Mouse (Mus musculus): Measurements from ENCODE around the gene Dll4. TPM values are rescaled to one million over a fixed set of nuclear protein-coding genes. Genes with fewer than 3 reads are reported as not detected.

Dll4 gene
- polyA plus RNA-seq, 1 experiment from 2014 or later = 8.4 TPM

DNA sequence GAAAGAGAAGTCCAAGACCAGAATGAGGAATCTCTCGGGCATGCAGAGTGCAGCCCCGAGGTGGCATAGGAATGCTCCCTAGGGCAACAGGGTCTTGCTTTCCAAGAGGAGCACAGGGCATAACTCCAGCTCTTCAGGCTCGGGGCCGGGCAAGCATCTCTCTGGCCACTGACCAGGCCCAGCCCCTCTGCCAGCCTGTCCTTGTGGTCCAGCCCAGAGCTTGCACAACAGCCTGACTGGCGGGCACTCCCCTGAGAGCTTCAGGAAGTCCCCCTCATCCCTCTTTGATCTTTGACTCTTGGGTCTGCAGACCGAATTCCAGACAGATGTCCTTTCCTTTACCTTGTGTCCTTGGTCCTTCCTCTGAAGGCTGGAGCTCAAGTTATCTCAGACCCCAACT lies 22.7 kb upstream of the Dll4 start:
- no peak overlapping the region for H3K27ac ChIP-seq (ENCODE audit: low read length)
- ATAC-seq = no peak
- WGBS = 73% methylated on average over 6 of the region's 6 CpGs
- H3K36me3 ChIP-seq (ENCODE audit: control insufficient read depth, insufficient read depth, low read length) = 0 out of 2 replicates have a peak, but pooled peaks cover 6% of the 10 kb centered on the region
- H3K9ac ChIP-seq (ENCODE audit: low read depth, low read length) = no peak overlapping the region
- peaks cover 37% of the 10 kb centered on the region for H3K4me1 ChIP-seq (ENCODE audit: control insufficient read depth, insufficient read depth, low read length)
- H3K4me3 ChIP-seq (ENCODE audit: low read length) = no peak overlapping the region
- H3K4me2 ChIP-seq (ENCODE audit: low read depth, low read length) = no peak overlapping the region
- H3K27me3 ChIP-seq (replicated peaks; ENCODE audit: control insufficient read depth, insufficient read depth, low read length) = no peaks in the 10 kb centered on the region
- no peaks in the 10 kb centered on the region for H3K9me3 ChIP-seq (ENCODE audit: control insufficient read depth, low read length)

- Histone ChIP-seq H3K36me3 (ENCODE audit: control insufficient read depth, insufficient read depth, low read length) (0 out of 2 replicates have a peak, but pooled peaks cover 2% of the 10 kb centered on the region), H3K9ac (ENCODE audit: low read depth, low read length) (no peak overlapping the region), H3K27me3 (replicated peaks; ENCODE audit: control insufficient read depth, insufficient read depth, low read length) (no peaks in the 10 kb centered on the region), H3K27ac (ENCODE audit: low read length) (no peak overlapping the region), H3K4me1 (ENCODE audit: control insufficient read depth, insufficient read depth, low read length) (peaks cover 31% of the 10 kb centered on the region), H3K9me3 (ENCODE audit: control insufficient read depth, low read length) (no peaks in the 10 kb centered on the region), H3K4me3 (ENCODE audit: low read length) (no peak overlapping the region), H3K4me2 (ENCODE audit: low read depth, low read length) (no peak overlapping the region)
- WGBS = 42% methylated on average over 3 of the region's 3 CpGs
- no peak for ATAC-seq
These were observed 21.2 kb upstream of the Dll4 start for GRCm38 (mm10) chr2:119304391-119304790.

GRCm38 (mm10) chr2:119304798-119305208 lies 20.8 kb upstream of the Dll4 start:
- Histone ChIP-seq H3K36me3 (ENCODE audit: control insufficient read depth, insufficient read depth, low read length) (0 out of 2 replicates have a peak, but pooled peaks cover 2% of the 10 kb centered on the region), H3K27ac (ENCODE audit: low read length) (peak overlapping the region; percentile 38; the same call in 1 of the 2 replicates), H3K4me1 (ENCODE audit: control insufficient read depth, insufficient read depth, low read length) (peaks cover 30% of the 10 kb centered on the region), H3K9ac (ENCODE audit: low read depth, low read length) (no peak overlapping the region), H3K4me3 (ENCODE audit: low read length) (no peak overlapping the region), H3K4me2 (ENCODE audit: low read depth, low read length) (no peak overlapping the region), H3K9me3 (ENCODE audit: control insufficient read depth, low read length) (no peaks in the 10 kb centered on the region), H3K27me3 (replicated peaks; ENCODE audit: control insufficient read depth, insufficient read depth, low read length) (no peaks in the 10 kb centered on the region)
- 25% methylated on average over 3 of the region's 3 CpGs for WGBS
- peak; percentile 54 for ATAC-seq

- no peak for ATAC-seq
These were observed 14.0 kb upstream of the Dll4 start for GRCm38 (mm10) chr2:119311544-119311943.

GRCm38 (mm10) chr2:119312380-119312958 lies 13.1 kb upstream of the Dll4 start:
- H3K27ac ChIP-seq (ENCODE audit: low read length) = no peak overlapping the region
- WGBS = 56% methylated on average over 2 of the region's 2 CpGs
- 0 out of 2 replicates have a peak, but pooled peaks cover 6% of the 10 kb centered on the region for H3K4me1 ChIP-seq (ENCODE audit: control insufficient read depth, insufficient read depth, low read length)
- no peaks in the 10 kb centered on the region for H3K36me3 ChIP-seq (ENCODE audit: control insufficient read depth, insufficient read depth, low read length)
- no peaks in the 10 kb centered on the region for H3K9me3 ChIP-seq (ENCODE audit: control insufficient read depth, low read length)
- no peak overlapping the region for H3K4me2 ChIP-seq (ENCODE audit: low read depth, low read length)
- H3K9ac ChIP-seq (ENCODE audit: low read depth, low read length) = no peak overlapping the region
- no peak for ATAC-seq
- H3K27me3 ChIP-seq (replicated peaks; ENCODE audit: control insufficient read depth, insufficient read depth, low read length) = no peaks in the 10 kb centered on the region; the same call in 1 of the 2 replicates
- H3K4me3 ChIP-seq (ENCODE audit: low read length) = no peak overlapping the region

More at GRCm38 (mm10) chr2:119311544-119311943, 14.0 kb upstream of the Dll4 start:
- H3K27ac ChIP-seq (ENCODE audit: low read length) = no peak overlapping the region
- 41% methylated on average over 12 of the region's 12 CpGs for WGBS
- no peak overlapping the region for H3K4me2 ChIP-seq (ENCODE audit: low read depth, low read length)
- H3K9ac ChIP-seq (ENCODE audit: low read depth, low read length) = no peak overlapping the region
- no peaks in the 10 kb centered on the region for H3K9me3 ChIP-seq (ENCODE audit: control insufficient read depth, low read length)
- H3K4me3 ChIP-seq (ENCODE audit: low read length) = no peak overlapping the region
- H3K27me3 ChIP-seq (replicated peaks; ENCODE audit: control insufficient read depth, insufficient read depth, low read length) = no peaks in the 10 kb centered on the region; the same call in 1 of the 2 replicates
- H3K36me3 ChIP-seq (ENCODE audit: control insufficient read depth, insufficient read depth, low read length) = no peaks in the 10 kb centered on the region
- 0 out of 2 replicates have a peak, but pooled peaks cover 6% of the 10 kb centered on the region for H3K4me1 ChIP-seq (ENCODE audit: control insufficient read depth, insufficient read depth, low read length)

- Histone ChIP-seq H3K27me3 (replicated peaks; ENCODE audit: control insufficient read depth, insufficient read depth, low read length) (no peaks in the 10 kb centered on the region; the same call in 1 of the 2 replicates), H3K4me3 (ENCODE audit: low read length) (no peak overlapping the region), H3K9me3 (ENCODE audit: control insufficient read depth, low read length) (no peaks in the 10 kb centered on the region), H3K36me3 (ENCODE audit: control insufficient read depth, insufficient read depth, low read length) (no peaks in the 10 kb centered on the region), H3K4me2 (ENCODE audit: low read depth, low read length) (no peak overlapping the region), H3K4me1 (ENCODE audit: control insufficient read depth, insufficient read depth, low read length) (peaks cover 10% of the 10 kb centered on the region; the same call in 1 of the 2 replicates), H3K27ac (ENCODE audit: low read length) (0 out of 2 replicates have a peak overlapping the region, but pooled peaks have one; percentile 25), H3K9ac (ENCODE audit: low read depth, low read length) (no peak overlapping the region)
- 44% methylated on average over 10 of the region's 10 CpGs for WGBS
- ATAC-seq = no peak
These were observed 11.7 kb upstream of the Dll4 start for GRCm38 (mm10) chr2:119313780-119314479.

- Histone ChIP-seq H3K36me3 (ENCODE audit: control insufficient read depth, insufficient read depth, low read length) (no peaks in the 10 kb centered on the region), H3K4me2 (ENCODE audit: low read depth, low read length) (no peak overlapping the region), H3K4me1 (ENCODE audit: control insufficient read depth, insufficient read depth, low read length) (peaks cover 6% of the 10 kb centered on the region; the same call in 1 of the 2 replicates), H3K9me3 (ENCODE audit: control insufficient read depth, low read length) (no peaks in the 10 kb centered on the region), H3K27ac (ENCODE audit: low read length) (no peak overlapping the region; the same call in 1 of the 2 replicates), H3K9ac (ENCODE audit: low read depth, low read length) (no peak overlapping the region), H3K27me3 (replicated peaks; ENCODE audit: control insufficient read depth, insufficient read depth, low read length) (no peaks in the 10 kb centered on the region; the same call in 1 of the 2 replicates), H3K4me3 (ENCODE audit: low read length) (no peak overlapping the region)
- 70% methylated on average over 12 of the region's 12 CpGs for WGBS
- no peak; the same call in 1 of the 2 replicates for ATAC-seq
These were observed 10.8 kb upstream of the Dll4 start for GRCm38 (mm10) chr2:119314742-119315310.

DNA sequence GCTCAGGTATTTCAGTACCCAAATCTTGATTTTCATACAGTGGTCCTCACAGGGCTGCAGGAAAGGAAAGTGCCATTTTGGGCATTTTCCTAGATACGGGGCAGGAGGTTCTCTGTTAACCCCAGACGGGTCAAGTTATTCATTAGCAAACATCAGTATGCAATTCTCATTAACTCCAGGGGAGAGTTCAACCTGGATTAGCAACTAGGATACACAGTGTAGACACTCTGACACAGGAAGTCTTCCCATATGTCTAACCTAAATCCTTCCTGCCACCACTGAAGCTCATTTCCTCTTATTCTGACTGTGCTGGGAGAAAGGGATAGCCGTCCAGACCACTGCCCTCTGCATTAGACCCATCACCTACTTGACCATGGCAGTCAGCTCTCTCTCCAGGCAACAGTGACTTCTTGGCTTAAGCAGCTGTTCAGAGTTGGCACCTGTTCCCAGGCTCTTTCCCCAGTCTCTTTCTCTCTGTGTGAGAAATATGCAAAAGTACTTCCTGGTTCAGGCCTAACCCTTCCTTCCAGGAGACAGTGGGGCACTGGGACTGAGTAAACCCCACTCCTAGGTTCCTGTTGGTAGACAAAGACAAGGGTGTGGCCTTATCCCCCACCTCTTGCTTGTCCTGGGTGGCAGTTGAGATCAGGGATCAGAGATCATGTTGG lies 7.4 kb upstream of the Dll4 start:
- H3K9ac ChIP-seq (ENCODE audit: low read depth, low read length) = no peak overlapping the region
- H3K4me3 ChIP-seq (ENCODE audit: low read length) = no peak overlapping the region
- peak overlapping the region; percentile 64 for H3K27ac ChIP-seq (ENCODE audit: low read length)
- H3K36me3 ChIP-seq (ENCODE audit: control insufficient read depth, insufficient read depth, low read length) = no peaks in the 10 kb centered on the region
- H3K9me3 ChIP-seq (ENCODE audit: control insufficient read depth, low read length) = no peaks in the 10 kb centered on the region
- peaks cover 10% of the 10 kb centered on the region; the same call in 1 of the 2 replicates for H3K27me3 ChIP-seq (replicated peaks; ENCODE audit: control insufficient read depth, insufficient read depth, low read length)
- no peak overlapping the region for H3K4me2 ChIP-seq (ENCODE audit: low read depth, low read length)
- peaks cover 19% of the 10 kb centered on the region for H3K4me1 ChIP-seq (ENCODE audit: control insufficient read depth, insufficient read depth, low read length)
- peak; percentile 84 for ATAC-seq
- 44% methylated on average over 3 of the region's 3 CpGs for WGBS

GRCm38 (mm10) chr2:119320571-119320970 lies 5.0 kb upstream of the Dll4 start:
- Histone ChIP-seq H3K36me3 (ENCODE audit: control insufficient read depth, insufficient read depth, low read length) (no peaks in the 10 kb centered on the region), H3K4me2 (ENCODE audit: low read depth, low read length) (no peak overlapping the region), H3K9ac (ENCODE audit: low read depth, low read length) (no peak overlapping the region), H3K4me1 (ENCODE audit: control insufficient read depth, insufficient read depth, low read length) (peaks cover 29% of the 10 kb centered on the region), H3K27me3 (replicated peaks; ENCODE audit: control insufficient read depth, insufficient read depth, low read length) (peaks cover 26% of the 10 kb centered on the region), H3K9me3 (ENCODE audit: control insufficient read depth, low read length) (no peaks in the 10 kb centered on the region), H3K27ac (ENCODE audit: low read length) (no peak overlapping the region), H3K4me3 (ENCODE audit: low read length) (no peak overlapping the region)
- ATAC-seq = no peak
- WGBS = 73% methylated on average over 8 of the region's 8 CpGs
